Mouse (Mus musculus): ENCODE measurements at regions not wholly inside any gene's neighbourhood (a gene's known extent, or its start where the extent isn't known, plus 50 kb on each side); places are given as distances from the start of the nearest gene placed in this dataset.

DNA sequence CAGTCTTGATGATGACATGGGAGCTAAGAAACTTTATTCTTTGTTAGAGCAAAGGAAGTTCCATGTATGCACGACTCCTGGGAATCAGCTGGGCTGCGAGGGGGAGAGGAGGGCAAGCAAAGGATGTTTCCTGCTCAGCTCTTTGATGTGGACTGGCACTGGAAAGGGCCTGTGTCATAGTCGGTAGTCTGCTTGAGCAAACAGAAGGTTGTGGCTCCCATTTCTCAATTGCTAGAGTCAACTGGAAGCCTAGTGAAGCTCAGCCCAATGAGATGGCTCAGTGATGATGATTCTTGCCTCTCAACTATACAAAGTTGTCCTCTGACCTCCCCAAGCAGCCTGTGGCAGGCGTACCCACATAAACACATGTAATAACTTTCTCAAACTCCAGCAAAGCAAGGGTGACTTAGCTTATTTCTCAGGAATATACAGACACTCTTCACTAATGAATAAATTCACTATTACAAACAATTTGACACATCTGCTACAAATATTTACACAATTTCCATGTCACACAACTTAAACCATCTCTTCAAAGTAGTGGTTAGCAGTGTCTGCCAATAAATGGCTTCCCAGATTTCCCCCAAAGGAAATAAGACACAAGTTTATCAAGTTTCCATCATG is 115.4 kb upstream of the Smad1 start:
- no peak for DNase-seq

DNA sequence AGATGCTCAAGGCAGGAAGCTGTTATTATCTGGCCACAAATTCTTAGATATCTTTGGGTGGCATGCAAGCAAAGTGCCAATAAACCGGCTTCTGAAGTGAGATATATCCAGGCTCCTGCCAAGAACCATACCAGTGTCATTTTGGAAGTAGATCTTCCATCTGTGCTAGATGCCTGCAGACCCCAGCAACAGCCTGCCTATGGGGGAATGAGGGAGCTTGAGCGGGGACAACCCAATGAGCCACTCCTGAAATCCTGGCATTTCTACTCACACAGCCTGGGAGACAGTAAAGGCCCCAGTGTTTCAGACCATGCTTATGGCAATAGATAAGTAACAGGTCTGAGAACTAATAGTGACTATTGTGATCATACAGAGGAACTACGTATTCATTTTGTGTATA is 109.3 kb upstream of the Smad1 start:
- DNase-seq, result no peak

DNA sequence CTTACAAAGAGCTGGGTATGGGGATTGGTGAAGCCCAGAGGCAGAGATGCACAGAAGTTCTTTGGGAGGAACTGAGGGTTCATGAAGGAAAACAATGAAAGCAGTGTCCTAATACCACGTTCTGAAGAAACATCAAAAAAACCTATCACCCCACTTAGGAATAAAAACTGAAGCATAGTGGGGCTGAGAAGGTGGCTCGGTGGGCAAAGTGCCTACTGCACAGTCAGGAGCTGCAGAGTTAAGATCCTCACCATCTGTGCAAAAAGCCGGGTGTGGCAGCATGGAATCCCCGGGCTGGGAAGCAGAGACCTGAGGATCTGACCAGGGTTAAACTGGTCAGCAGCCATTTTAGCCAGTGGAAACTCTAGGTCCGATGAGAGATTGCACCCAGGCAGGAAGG is 106.1 kb upstream of the Smad1 start:
- no peak for DNase-seq

DNA sequence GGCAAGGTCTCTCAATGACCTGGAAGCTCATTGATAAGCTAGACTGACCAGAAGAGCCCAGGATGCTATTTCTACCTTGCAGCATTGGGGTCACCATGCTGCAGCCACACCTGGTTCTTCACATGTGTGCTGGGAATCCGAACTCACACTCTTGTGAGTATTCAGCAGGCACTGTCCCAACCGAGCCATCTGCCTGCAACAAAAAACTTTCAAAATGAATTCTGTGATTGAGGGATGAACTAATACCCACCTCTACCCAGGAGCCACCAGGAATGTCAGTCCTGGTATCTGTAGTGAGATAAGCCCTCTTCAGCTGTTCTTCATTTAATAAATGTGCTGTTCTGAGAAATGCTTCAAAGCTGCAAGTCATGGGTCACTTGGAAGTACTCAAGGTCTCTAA is 104.6 kb upstream of the Smad1 start:
- no peak for DNase-seq

DNA sequence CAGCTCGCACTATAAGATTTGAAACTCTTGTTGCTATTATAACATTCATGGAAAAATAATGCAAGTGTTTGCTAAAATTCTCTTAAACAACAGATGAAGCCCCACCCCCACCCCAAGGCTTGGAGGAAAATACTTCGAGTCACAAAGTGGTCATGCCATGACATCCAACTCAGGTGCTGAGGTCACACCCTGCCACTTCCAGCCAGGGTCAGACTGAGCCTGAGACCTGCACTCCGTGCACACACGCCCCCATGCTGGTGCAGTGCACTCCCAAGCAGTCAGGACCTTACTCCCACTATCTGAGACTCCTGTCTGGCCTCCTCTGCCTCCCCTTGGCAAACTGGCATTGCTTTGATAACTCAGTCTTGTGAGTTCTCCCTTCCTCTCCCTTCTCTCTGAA is 102.7 kb upstream of the Smad1 start:
- no peak for DNase-seq

DNA sequence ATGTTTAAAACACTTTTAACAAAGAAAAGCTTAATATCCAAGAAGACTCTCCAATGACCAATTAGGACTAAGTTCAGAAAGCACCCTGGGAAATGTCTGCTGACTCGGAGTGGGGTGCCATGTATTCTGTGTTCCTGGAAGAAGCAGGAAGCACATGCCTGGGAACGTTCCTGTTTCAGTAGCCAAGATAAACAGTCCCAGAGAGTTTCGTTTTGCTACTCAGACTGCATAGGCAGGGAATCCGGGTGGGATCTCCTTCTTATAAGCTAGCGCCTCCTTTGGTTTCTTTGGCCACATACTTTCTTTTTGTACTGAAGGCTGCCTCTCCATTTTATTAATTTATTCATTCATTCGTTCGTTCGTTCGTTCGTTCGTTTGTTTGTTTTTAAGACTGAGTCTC is 101.9 kb upstream of the Smad1 start:
- no peak for DNase-seq

DNA sequence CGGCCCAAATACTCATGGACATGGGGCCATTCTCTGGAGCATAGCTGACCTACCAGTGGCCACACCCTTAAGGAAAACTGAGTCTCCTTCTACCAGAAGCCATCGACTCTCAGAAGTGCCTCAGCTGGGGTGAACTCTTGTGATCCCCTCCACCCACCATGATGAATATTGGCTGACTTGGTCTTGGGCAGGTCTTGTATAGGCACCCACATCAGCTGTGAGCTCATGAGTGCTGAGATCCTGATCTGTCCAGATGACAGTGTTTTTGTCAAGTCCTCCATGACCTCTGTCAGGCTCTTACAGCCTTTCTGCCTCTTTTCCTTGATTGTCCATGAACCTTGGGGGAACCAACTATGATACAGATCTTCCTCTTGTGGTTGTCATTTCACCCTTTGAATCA is 99.9 kb upstream of the Smad1 start:
- no peak for DNase-seq

DNA sequence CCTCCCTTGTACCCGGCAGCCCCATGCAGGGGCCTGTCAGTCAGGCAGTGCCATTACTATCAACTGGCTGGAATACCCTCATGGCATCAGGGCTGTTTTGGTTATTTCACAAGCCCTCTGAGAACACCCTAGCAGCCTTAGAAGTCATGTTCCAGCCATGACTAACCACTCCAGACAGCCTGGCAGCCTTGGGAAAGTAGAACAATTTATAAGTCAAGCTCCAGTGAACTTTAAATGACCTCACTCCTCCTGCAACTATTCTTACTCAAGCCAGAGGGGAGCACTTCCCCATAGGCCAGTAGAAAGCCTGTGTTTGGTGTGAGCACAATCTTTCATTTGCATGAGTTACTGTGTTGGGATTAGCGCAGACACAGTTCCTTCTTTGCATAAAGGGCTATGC is 99.3 kb upstream of the Smad1 start:
- no peak for DNase-seq

DNA sequence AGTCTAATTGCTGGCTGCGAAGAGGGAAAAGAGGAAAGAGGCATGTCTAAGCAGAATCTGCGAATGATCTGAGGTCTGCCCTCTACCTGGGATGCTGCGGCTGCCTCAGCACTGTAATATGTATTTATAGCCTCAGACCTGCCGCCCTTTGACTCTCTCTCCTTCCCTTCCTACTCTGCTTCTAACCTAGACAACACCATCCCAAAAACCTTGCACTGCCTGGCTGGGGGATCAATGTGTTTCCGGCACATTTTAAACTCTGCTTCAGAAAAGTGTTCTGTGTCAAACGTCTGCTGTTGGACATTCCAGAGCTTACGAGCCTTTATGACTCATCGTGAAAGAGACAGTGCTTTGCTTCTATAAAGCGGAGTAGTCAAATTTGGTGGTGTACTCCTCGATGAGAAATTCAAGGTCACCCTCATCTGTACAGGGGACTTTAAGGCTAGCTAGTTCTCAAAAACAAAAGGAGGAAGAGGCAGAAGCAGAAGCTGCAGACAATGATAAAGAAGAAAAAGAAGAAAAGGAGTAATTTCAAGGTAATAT is 91.9 kb upstream of the Smad1 start:
- DNase-seq, result no peak

DNA sequence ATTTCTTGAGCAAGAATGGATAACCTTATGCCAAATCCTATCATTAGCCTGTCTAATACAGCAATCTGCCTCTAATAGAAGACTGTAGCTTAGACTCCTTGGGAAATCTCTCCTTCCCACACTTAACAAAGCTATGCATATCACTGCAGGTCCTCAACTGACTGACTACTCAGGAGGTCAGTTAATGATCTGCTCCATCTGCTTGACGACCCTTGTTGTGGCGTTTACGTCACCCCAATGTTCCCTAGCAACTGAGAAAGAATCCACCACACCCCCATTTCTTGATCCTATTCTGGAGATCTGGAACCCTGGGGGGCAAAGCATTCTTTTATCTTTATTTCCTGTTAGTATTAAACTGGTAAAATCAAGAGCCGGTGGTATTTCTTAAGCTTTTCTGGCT is 91.4 kb upstream of the Smad1 start:
- DNase-seq, result no peak

DNA sequence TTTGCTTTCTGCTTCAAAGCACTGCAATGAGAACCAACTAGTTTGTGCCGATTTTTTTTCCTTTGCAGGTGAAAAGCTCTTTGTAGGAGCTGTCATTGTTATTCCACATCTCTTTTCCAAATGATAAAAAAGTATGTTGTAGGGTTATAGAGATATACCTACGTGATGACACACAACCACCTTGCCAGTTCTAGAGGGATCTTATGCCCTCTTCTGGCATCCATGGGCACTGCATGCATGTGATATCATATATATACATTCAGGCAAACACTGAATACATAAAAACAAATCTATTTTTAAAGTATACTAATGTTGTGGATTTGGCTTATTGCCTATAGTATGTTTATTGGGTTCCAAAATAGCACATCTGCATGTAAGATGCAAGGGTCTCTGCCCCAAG is 89.5 kb upstream of the Smad1 start:
- DNase-seq, result no peak

DNA sequence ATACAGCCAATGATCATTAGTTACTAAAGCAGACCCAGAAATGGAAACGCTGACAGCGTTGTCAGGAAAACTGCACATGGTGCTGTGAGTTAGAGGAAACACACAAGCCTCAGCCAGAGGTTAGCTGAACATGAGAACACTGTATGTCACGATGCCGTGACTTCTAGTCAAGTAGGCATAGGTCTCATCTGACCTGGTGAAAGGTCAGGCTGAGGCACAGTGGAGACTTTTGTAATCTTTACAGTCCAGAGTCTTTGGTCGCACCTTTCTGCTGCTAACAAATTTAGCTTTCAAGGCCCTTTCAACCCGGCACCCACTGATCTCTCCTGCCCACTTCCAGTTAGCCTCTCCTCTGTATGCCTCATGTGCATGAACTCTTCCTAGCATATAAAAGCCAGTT is 88.3 kb upstream of the Smad1 start:
- DNase-seq, result no peak

DNA sequence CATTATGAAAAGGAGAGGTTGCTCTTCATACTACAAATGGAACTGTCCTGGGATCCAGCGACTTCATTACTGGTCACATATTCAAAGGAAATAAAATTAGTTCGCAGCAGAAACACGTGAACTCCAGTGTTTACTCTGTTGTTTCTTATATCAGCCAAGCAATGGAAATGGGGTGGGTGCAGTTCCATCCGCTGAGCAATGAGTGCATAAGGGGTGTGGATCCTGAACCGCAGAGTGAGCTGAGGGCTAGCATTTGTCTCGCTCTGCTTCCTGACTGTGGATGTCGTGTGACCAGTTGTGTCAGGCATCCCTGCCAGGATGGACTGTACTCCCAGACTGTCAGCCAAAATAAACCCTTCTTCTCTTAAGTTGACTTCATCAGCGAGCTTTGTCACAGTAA is 80.0 kb upstream of the Smad1 start:
- no peak for DNase-seq

DNA sequence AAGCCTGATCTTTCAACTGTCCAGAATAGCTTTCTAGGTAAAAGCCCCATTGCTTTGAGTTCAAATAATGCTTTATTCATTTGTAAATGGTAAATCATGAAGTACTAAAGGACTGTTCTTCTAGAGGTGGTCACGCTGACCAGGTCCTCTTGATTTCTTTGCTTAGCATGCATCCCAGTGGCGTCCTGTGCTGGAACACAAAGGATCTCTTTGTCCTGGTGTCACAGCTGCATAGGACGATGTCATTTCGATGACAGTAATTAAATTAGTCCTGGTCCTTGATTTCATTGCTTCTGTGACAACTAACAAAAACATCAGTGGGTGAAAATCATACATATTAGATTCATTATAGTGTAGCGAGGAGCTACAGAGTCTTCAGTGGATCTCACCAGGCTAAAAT is 76.7 kb upstream of the Smad1 start:
- no peak for DNase-seq

DNA sequence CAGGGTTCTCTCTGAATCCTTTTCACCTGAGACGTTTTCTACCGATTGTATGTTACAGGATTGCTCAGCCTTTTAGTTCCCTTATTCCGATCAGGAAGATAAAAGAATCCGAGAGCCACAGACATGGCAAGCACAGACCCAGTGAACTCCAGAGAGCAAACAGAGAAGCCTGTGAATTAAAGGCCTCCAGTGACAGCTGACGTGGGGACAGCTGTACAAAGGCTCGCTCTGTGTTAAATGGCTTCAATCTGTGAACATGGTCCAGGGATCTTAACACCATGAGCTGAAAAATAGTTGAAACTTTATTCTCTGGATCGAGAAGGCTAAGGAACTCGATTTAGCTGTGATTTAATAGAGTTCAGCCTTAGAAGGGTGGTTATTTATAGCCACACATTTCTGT is 75.4 kb upstream of the Smad1 start:
- DNase-seq, result no peak

DNA sequence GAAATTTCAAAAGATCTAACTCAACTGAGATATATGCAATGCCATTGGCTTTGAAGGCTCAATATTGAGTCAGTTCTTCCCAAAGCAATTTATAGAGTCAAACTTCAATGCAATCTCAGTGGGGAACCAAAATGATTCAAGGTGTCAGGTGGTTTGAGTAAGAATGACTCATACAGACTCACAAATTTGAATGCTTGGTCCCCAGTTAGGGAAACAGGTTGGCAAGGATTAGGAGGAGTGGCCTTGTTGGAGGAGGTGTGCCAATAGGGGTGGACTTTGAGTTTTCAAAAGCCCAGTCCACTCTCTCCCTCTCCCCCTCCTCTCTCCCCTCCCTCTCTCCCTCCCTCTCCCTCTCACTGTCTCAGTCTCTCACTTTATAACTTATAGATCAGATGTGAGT is 52.8 kb upstream of the Smad1 start:
- no peak for DNase-seq

DNA sequence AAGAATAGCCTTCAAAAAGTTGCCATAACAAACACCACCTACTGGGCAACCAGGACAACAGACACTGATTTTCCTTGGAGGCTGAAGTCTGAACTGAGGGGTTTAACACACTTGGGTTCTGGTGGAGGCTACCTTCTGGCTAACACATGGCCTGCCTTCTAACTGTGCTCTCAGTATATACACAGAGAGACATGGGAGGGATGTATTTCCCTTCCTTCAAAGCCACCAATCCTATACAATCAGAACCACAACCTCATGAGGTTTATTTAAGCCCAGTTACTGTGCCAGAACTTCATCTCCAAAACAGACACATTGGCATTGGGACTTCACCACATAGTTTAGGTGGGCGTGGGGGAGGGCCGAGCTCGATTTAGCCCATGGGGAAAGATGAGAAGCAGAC is 50.1 kb upstream of the Smad1 start:
- no peak for DNase-seq
